Mouse (Mus musculus) heart, embryonic 15.5 days (tissue): ENCODE measurements around the gene Gstm2. TPM values are rescaled to one million over a fixed set of nuclear protein-coding genes. Genes with fewer than 3 reads are reported as not detected.
"Not testable (repeated sequence)": the region's sequence is repeated elsewhere in the genome, so short reads cannot be mapped to it uniquely, and the experiment has no call there.

Experiments
- ATAC-seq: fragments of 200-750 bp; cut with Nextera tagmentation; replicated peaks from 2 replicates; pipeline ENCODE4 v1.8.0; 2017; ENCODE audit warnings: low read depth, moderate TSS enrichment; ENCODE audit not compliant: insufficient number of reproducible peaks, insufficient read depth, low FRiP score
- H3K27ac ChIP-seq: fragments of 300-500 bp; sonication (generic); 2 replicates; pipeline ENCODE4 v1.5.1; 2015; ENCODE audit warnings: mild to moderate bottlenecking, inconsistent platforms
- H3K27me3 ChIP-seq: fragments of 300-500 bp; sonication (generic); 2 replicates; pipeline ENCODE4 v1.6.1; 2015; ENCODE audit warnings: inconsistent platforms
- H3K36me3 ChIP-seq: fragments of 300-500 bp; sonication (generic); 2 replicates; pipeline ENCODE4 v1.6.1; 2015; ENCODE audit warnings: mild to moderate bottlenecking, inconsistent platforms
- H3K4me1 ChIP-seq: fragments of 300-500 bp; sonication (generic); replicated peaks from 2 replicates; pipeline ENCODE4 v1.6.1; 2015; ENCODE audit warnings: inconsistent platforms
- H3K4me2 ChIP-seq: fragments of 300-500 bp; sonication (generic); 2 replicates; pipeline ENCODE4 v1.6.1; 2015; ENCODE audit warnings: inconsistent platforms, mild to moderate bottlenecking, moderate library complexity
- H3K4me3 ChIP-seq: fragments of 300-500 bp; sonication (generic); 2 replicates; pipeline ENCODE4 v1.5.1; 2015; ENCODE audit warnings: mild to moderate bottlenecking, inconsistent platforms
- H3K9ac ChIP-seq: fragments of 300-500 bp; sonication (generic); 2 replicates; pipeline ENCODE4 v1.6.1; 2015; ENCODE audit warnings: mild to moderate bottlenecking, inconsistent platforms
- H3K9me3 ChIP-seq: fragments of 300-500 bp; sonication (generic); replicated peaks from 2 replicates; pipeline ENCODE4 v1.6.1; 2016; ENCODE audit warnings: inconsistent platforms
- WGBS: fragments of 180-500 bp; shearing (Covaris S2); methylation state at CpG from one replicate; pipeline ENCODE4 v1.1.7; 2015; ENCODE audit warnings: mixed read lengths; 5-methylcytosine and 5-hydroxymethylcytosine counted together
- polyA plus RNA-seq: library from polyadenylated mRNA; unstranded; fragments of >200 nt; fragmentation: Nextera tagmentation; extraction: Ambion mirVana; gene quantifications from 2 replicates; pipeline ENCODE4 v1.2.1, GENCODE M21; 2015

The Gstm2 gene
- polyA plus RNA-seq, 1 experiment from 2014 or later: 71.9 TPM

DNA sequence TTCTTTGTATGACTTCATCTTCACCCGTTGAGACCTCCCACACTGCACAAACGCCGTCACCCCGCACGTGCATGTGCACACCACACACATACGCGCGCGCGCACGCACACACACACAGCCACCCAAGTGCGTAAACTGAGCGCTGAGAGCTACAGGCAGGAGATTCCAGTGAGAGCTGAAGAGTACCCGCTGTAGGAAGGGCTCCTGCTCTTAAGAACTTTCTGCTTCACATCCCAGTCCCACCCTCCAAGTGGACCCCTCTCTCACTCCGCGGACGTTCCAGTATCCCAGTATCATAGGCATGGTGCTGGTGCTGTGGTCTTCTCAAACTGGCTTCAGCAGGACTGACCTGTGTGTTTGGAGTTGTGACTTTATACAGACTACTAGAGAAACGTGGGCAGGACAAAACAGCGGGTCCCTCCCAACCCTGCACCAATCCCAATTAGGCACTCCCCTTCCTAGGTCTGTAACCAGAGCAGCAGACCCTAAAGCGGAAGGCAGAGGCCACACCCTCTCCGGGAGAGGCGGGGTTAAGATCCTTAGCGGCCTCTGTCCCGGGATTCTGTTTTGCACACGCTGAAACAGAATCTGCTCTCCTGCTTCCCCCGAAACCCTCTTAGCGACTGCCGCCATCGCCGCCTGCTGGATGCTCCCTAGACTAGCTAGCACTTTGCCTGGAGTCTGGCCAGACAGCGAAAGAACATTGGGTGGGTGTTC, 31.4 kb upstream of the Gstm2 start, which contains the start of gene Gstm1:
Gene Gstm1 (minus strand): TSS at position 501 of the 717 bp plus-strand sequence.
- H3K4me3 ChIP-seq: peak within 1 kb of the TSS; percentile 55
- peak within 1 kb of the TSS; percentile 58 for H3K9ac ChIP-seq
- H3K36me3 ChIP-seq: no peaks in the 10 kb centered on the region
- no peaks in the 10 kb centered on the region for H3K9me3 ChIP-seq
- peaks cover 42% of the 10 kb centered on the region for H3K4me1 ChIP-seq
- H3K27ac ChIP-seq: peak within 1 kb of the TSS; percentile 96
- peak; percentile 98 for ATAC-seq
- H3K27me3 ChIP-seq: no peaks in the 10 kb centered on the region
- WGBS: under 1% methylated on average over 31 of the region's 31 CpGs
- peak within 1 kb of the TSS; percentile 81 for H3K4me2 ChIP-seq

DNA sequence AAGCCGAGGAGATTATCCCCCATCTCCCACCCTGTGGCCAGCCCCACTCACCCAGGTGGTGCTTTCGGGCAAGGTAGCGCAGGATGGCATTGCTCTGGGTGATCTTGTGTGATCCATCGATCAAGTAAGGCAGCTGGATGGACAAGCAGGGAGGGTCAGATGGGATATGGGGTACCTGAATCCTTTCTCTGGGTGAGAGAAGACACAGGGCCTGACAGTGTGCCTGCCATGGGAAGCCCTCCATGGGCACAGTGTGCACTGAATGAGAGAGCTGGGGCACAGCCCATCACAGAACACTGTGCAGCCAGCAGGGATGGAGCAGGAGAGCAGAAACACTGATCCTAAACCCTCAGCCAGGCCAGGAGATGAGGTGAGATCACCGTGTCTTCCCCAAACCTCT, 30.2 kb upstream of the Gstm2 start:
- not testable (repeated sequence) for H3K9ac ChIP-seq, H3K27ac ChIP-seq, ATAC-seq, H3K27me3 ChIP-seq, H3K4me3 ChIP-seq, H3K36me3 ChIP-seq, H3K9me3 ChIP-seq
- Histone ChIP-seq H3K4me2 (peak overlapping the region; percentile 81), H3K4me1 (peaks cover 43% of the 10 kb centered on the region)
- 86% methylated on average over 5 of the region's 5 CpGs for WGBS

DNA sequence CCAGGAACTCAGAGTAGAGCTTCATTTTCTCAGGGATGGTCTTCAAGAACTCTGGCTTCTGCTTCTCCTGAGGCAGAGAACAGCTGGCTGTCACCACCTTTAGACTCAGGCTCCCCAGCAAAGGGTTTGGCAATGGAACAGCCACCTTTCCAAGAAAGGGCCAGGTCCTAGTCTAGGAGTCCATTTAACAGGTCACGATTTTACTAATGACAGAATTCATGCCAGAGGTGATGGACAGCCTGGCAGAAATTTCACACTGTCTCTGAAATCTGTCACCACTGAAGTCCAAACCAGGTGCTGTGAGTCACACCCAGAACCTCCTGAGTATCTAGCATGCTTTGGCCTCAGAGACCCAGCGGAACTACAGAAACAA, 28.7 kb upstream of the Gstm2 start:
- Histone ChIP-seq H3K36me3 (no peaks in the 10 kb centered on the region), H3K27ac (no peak overlapping the region), H3K9me3 (no peaks in the 10 kb centered on the region), H3K9ac (no peak overlapping the region), H3K4me3 (no peak overlapping the region), H3K4me1 (peaks cover 43% of the 10 kb centered on the region), H3K4me2 (no peak overlapping the region), H3K27me3 (no peaks in the 10 kb centered on the region)
- 86% methylated on average over 2 of the region's 2 CpGs for WGBS
- no peak for ATAC-seq

GRCm38 (mm10) chr3:108014098-108014973, 28.1 kb upstream of the Gstm2 start:
- Histone ChIP-seq H3K36me3 (no peaks in the 10 kb centered on the region), H3K4me2 (no peak overlapping the region), H3K27ac (no peak overlapping the region), H3K4me1 (peaks cover 37% of the 10 kb centered on the region), H3K9ac (no peak overlapping the region), H3K4me3 (no peak overlapping the region), H3K9me3 (no peaks in the 10 kb centered on the region), H3K27me3 (no peaks in the 10 kb centered on the region)
- 79% methylated on average over 7 of the region's 8 CpGs for WGBS
- ATAC-seq: no peak

DNA sequence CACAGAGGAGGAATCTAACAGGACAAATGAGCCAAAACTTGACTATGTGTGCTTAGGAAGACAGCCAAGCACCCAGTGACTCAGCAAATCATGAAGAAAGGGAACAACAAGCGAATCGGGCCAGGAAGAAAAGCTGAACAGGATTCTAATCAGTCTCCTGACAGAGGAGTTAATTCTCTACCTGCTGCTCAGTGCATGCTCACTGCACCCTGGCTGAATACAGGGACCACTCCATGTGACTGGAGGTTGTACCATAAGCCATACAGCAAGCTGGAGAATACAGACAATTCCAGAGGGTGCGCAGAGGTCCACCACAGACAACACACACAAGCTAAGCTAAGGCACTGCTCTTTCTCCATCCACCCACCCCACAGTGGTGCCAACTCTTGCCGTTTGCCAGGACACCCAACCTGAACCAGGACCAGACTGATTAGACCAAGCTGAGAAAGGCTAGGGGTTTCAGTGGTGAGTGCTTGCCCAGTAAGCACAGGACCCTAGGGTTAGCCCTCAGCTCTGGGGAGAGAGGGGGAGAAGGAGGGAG, 27.1 kb upstream of the Gstm2 start:
- H3K9ac ChIP-seq: no peak overlapping the region
- no peaks in the 10 kb centered on the region for H3K27me3 ChIP-seq
- no peaks in the 10 kb centered on the region for H3K9me3 ChIP-seq
- H3K27ac ChIP-seq: peak overlapping the region; percentile 29; the same call in 1 of the 2 replicates
- no peak overlapping the region for H3K4me3 ChIP-seq
- no peak overlapping the region for H3K4me2 ChIP-seq
- no peaks in the 10 kb centered on the region for H3K36me3 ChIP-seq
- 65% methylated on average over 4 of the region's 4 CpGs for WGBS
- H3K4me1 ChIP-seq: peaks cover 28% of the 10 kb centered on the region
- ATAC-seq: no peak

- 58% methylated on average over 3 of the region's 3 CpGs for WGBS
- no peak overlapping the region for H3K27ac ChIP-seq
- no peak overlapping the region for H3K4me2 ChIP-seq
- ATAC-seq: no peak
- no peak overlapping the region for H3K9ac ChIP-seq
- H3K9me3 ChIP-seq: no peaks in the 10 kb centered on the region
- no peaks in the 10 kb centered on the region for H3K27me3 ChIP-seq
- no peak overlapping the region for H3K4me3 ChIP-seq
- no peaks in the 10 kb centered on the region for H3K36me3 ChIP-seq
- peaks cover 17% of the 10 kb centered on the region for H3K4me1 ChIP-seq
Measured at GRCm38 (mm10) chr3:108011558-108011957, 25.3 kb upstream of the Gstm2 start.

- Histone ChIP-seq H3K9me3 (no peaks in the 10 kb centered on the region), H3K27me3 (no peaks in the 10 kb centered on the region)
Measured at GRCm38 (mm10) chr3:108010286-108010685, 24.0 kb upstream of the Gstm2 start.

DNA sequence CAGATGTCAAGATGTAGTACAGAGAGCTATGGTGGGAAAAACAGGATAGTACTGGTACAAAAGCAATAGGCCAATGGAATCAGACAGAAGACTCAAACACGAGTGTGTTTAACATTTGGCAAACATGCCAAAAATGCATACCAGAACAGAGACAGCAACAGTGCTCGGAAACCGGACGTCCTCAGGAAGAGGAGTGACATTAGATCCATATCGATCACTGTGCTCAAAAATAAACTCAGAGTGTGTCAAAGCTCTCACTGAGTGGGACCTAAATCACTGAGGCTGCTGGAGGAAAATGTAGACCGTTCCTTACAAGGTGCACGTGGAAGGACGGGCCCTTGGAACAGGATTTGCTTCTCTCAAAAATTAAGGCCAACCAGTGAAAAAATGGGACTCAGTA, 15.8 kb upstream of the Gstm2 start:
- Histone ChIP-seq H3K27ac (no peak overlapping the region), H3K4me2 (no peak overlapping the region), H3K4me3 (no peak overlapping the region), H3K27me3 (no peaks in the 10 kb centered on the region), H3K4me1 (no peaks in the 10 kb centered on the region), H3K36me3 (no peaks in the 10 kb centered on the region), H3K9me3 (no peaks in the 10 kb centered on the region), H3K9ac (no peak overlapping the region)
- no peak for ATAC-seq
- 65% methylated on average over 8 of the region's 8 CpGs for WGBS

More at GRCm38 (mm10) chr3:108010286-108010685, 24.0 kb upstream of the Gstm2 start:
- H3K4me2 ChIP-seq: no peak overlapping the region
- WGBS: 42% methylated on average over 2 of the region's 2 CpGs
- no peak overlapping the region for H3K9ac ChIP-seq
- H3K27ac ChIP-seq: no peak overlapping the region
- H3K4me3 ChIP-seq: no peak overlapping the region
- ATAC-seq: 0 out of 2 replicates have a peak, but pooled peaks have one; percentile 58
- H3K4me1 ChIP-seq: peaks cover 17% of the 10 kb centered on the region
- no peaks in the 10 kb centered on the region for H3K36me3 ChIP-seq

DNA sequence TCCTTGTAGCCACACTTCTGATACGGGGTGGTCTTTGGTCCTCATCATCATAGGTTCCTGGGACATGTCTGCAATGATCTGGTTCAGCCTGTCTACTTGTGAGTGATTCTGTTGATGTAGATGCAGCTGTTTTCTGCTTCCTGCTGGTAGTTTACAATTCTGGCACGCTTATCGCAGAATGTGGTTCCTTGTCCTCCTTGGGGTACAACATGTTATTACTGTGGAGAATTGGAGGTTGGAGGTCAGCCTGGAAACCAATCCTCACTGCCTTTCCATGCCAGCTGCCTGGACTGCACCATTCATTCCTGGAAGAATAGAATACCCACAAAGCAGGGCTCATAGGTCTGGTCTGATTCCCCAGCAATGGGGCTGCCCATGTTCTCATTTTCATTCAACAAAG, 13.2 kb upstream of the Gstm2 start:
- Histone ChIP-seq H3K9me3 (no peaks in the 10 kb centered on the region), H3K27me3 (no peaks in the 10 kb centered on the region), H3K4me2 (no peak overlapping the region), H3K4me1 (no peaks in the 10 kb centered on the region), H3K9ac (no peak overlapping the region), H3K4me3 (no peak overlapping the region), H3K36me3 (no peaks in the 10 kb centered on the region), H3K27ac (no peak overlapping the region)
- ATAC-seq: no peak
- WGBS: 85% methylated on average over 3 of the region's 3 CpGs

GRCm38 (mm10) chr3:107998591-107998990, 12.3 kb upstream of the Gstm2 start:
- no peaks in the 10 kb centered on the region for H3K36me3 ChIP-seq
- H3K4me1 ChIP-seq: no peaks in the 10 kb centered on the region
- no peak overlapping the region for H3K4me2 ChIP-seq
- no peak for ATAC-seq
- no peak overlapping the region for H3K27ac ChIP-seq
- 77% methylated on average over 3 of the region's 3 CpGs for WGBS
- H3K4me3 ChIP-seq: no peak overlapping the region
- no peaks in the 10 kb centered on the region for H3K27me3 ChIP-seq
- H3K9ac ChIP-seq: no peak overlapping the region
- no peaks in the 10 kb centered on the region for H3K9me3 ChIP-seq

DNA sequence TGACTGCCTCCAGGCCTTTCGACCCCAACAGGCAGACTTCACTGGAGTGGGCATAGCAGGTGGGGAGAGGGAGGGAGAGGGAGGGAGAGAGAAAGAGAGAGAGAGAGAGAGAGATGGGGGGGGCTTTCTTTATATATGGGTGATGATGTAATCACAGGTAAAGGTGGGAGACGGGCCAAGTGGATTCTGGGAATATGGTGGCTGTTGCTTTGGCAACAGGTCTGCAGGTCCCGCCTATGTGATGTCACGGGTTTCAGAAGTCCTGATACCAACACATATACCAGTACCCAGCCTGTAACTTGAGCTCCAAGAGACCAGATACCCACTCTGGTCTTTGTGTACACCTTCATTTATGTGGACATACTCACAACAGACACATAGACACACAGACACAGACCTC, 10.3 kb upstream of the Gstm2 start:
- no peak overlapping the region for H3K27ac ChIP-seq
- no peak overlapping the region for H3K9ac ChIP-seq
- no peak overlapping the region for H3K4me3 ChIP-seq
- no peaks in the 10 kb centered on the region for H3K9me3 ChIP-seq
- H3K4me1 ChIP-seq: no peaks in the 10 kb centered on the region
- no peaks in the 10 kb centered on the region for H3K27me3 ChIP-seq
- H3K36me3 ChIP-seq: no peaks in the 10 kb centered on the region
- no peak overlapping the region for H3K4me2 ChIP-seq
- 78% methylated on average over 4 of the region's 4 CpGs for WGBS
- no peak for ATAC-seq
